In the genomic region with DNA sequence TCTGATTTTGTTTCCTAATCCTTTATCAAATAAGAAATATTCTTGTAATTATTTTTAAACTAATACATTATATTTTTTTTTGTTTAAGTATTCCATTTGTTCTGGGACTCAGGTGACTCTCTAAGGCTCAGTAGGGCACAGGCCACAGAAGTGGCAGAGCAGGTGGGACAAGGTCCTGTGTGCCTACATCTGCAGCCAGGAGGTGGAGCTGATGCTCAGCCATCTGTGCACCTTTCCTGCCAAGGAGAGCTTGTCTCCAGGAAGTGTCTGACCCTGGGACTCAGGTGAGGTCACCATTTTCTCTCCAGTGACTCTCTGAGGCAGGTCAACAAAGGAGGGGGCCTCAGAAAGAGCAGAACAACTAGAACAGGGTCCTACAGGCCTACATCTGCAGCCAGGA, we compare ENCODE assay signal across 15 mouse cellular contexts.
DNase-seq lines count a peak whose midpoint lies in the region; ATAC-seq and TF ChIP-seq lines count a peak whose summit lies in the region.
"Had no signal": no experiment of that assay in that cellular context is flagged by ENCODE, and none has a peak within 500 bp of the region (broad histone marks: within the 10 kb centered on the region; RNA-seq: fewer than 3 reads in every experiment).

No protein-coding gene starts in this region.

- no peak for TF ChIP-seq POLR2A in cerebellum, adult 2 months (IDR thresholded peaks at IDR 0.05; ENCODE audit: borderline replicate concordance, insufficient read depth, low read length)
- TF ChIP-seq POLR2A in kidney, adult 2 months (IDR thresholded peaks at IDR 0.05; ENCODE audit: low read depth, low read length) = no peak

- no peak overlapping the region for H3K4me2 ChIP-seq in midbrain, postnatal 0 days (ENCODE audit: low read depth, low read length, poor library complexity, severe bottlenecking)
- H3K4me2 ChIP-seq: liver, embryonic 15.5 days; midbrain, embryonic 11.5 days had no signal

- no peak overlapping the region for H3K27ac ChIP-seq in cerebellum, adult 2 months (ENCODE audit: insufficient read depth, low read length)
- H3K27ac ChIP-seq in kidney, adult 2 months (ENCODE audit: insufficient read depth, low read depth, low read length) = no peak overlapping the region
- H3K27ac ChIP-seq in midbrain, postnatal 0 days (ENCODE audit: low read depth, low read length) = no peak overlapping the region
- no peak overlapping the region for H3K27ac ChIP-seq in midbrain, embryonic 10.5 days (replicated peaks)
- H3K27ac ChIP-seq: hindbrain, postnatal 0 days; limb, embryonic 10.5 days; liver, embryonic 15.5 days had no signal

- no peaks in the 10 kb centered on the region for H3K9me3 ChIP-seq in midbrain, postnatal 0 days (ENCODE audit: low read length)
- H3K9me3 ChIP-seq in midbrain, embryonic 10.5 days (replicated peaks) = no peaks in the 10 kb centered on the region
- H3K9me3 ChIP-seq: limb, embryonic 10.5 days; liver, embryonic 15.5 days had no signal

- H3K9ac ChIP-seq in midbrain, postnatal 0 days (replicated peaks; ENCODE audit: low read length, poor library complexity, severe bottlenecking) = no peak overlapping the region
- H3K9ac ChIP-seq: liver, embryonic 15.5 days had no signal

- H3K4me1 ChIP-seq in cerebellum, adult 2 months (ENCODE audit: control insufficient read depth, insufficient read depth, low read length) = peaks cover 4% of the 10 kb centered on the region; the same call in 1 of the 2 replicates
- H3K4me1 ChIP-seq in kidney, adult 2 months (ENCODE audit: control insufficient read depth, insufficient read depth, low read length) = no peaks in the 10 kb centered on the region
- no peaks in the 10 kb centered on the region for H3K4me1 ChIP-seq in midbrain, postnatal 0 days (ENCODE audit: insufficient read depth, low read length)
- no peaks in the 10 kb centered on the region for H3K4me1 ChIP-seq in midbrain, embryonic 10.5 days
- H3K4me1 ChIP-seq: limb, embryonic 10.5 days; liver, embryonic 15.5 days had no signal

- H3K36me3 ChIP-seq in kidney, adult 2 months (ENCODE audit: control insufficient read depth, insufficient read depth, low read length) = no peaks in the 10 kb centered on the region
- H3K36me3 ChIP-seq in midbrain, postnatal 0 days (ENCODE audit: insufficient read depth, low read length) = no peaks in the 10 kb centered on the region
- no peaks in the 10 kb centered on the region for H3K36me3 ChIP-seq in midbrain, embryonic 10.5 days
- H3K36me3 ChIP-seq: limb, embryonic 10.5 days; liver, embryonic 15.5 days had no signal

- H3K4me3 ChIP-seq in cerebellum, adult 2 months (replicated peaks; ENCODE audit: insufficient read depth, low read depth, low read length) = no peak overlapping the region
- H3K4me3 ChIP-seq in kidney, adult 2 months (ENCODE audit: insufficient read depth, low read depth, low read length) = no peak overlapping the region
- no peak overlapping the region for H3K4me3 ChIP-seq in midbrain, postnatal 0 days (ENCODE audit: low read depth, low read length)
- H3K4me3 ChIP-seq in midbrain, embryonic 10.5 days = no peak overlapping the region
- H3K4me3 ChIP-seq: limb, embryonic 10.5 days; liver, embryonic 15.5 days had no signal

- ATAC-seq in midbrain, postnatal 0 days (ENCODE audit: low FRiP score) = no peak
- ATAC-seq: hindbrain, postnatal 0 days had no signal

- DNase-seq in cerebellum, adult 2 months = peak; percentile 12 to 15
- DNase-seq in cerebellum, adult 11 months = no peak
- DNase-seq in kidney, adult 9 months = peak; percentile 1
- no peak for DNase-seq in kidney, adult 2 months
- peak; percentile 3 for DNase-seq in midbrain, postnatal 0 days (ENCODE audit: low spot score)
- DNase-seq in midbrain, embryonic 10.5 days (ENCODE audit: low spot score) = no peak
- peak; percentile 9 for DNase-seq in urinary bladder, postnatal 25 days (ENCODE audit: low spot score)
- no peak for DNase-seq in heart, adult 8-10 months (ENCODE audit: low spot score)
- DNase-seq: cerebellum, adult 9-10 months; gastrocnemius, postnatal 36 days; heart, postnatal 14 days had no signal

- TF ChIP-seq CTCF in cerebellum, adult 2 months (IDR thresholded peaks at IDR 0.05; ENCODE audit: borderline replicate concordance, insufficient read depth, low read depth, low read length) = peak; percentile 14; the same call in 1 of the 2 replicates
- no peak; the same call in 1 of the 2 replicates for TF ChIP-seq CTCF in kidney, adult 2 months (conservative IDR thresholded peaks at IDR 0.05; ENCODE audit: insufficient read depth, insufficient read length, low read depth, low read length)
- TF ChIP-seq CTCF in midbrain, postnatal 0 days (IDR thresholded peaks at IDR 0.05) = no peak

- no peaks in the 10 kb centered on the region for H3K27me3 ChIP-seq in cerebellum, adult 2 months (ENCODE audit: control insufficient read depth, insufficient read depth, low read length)
- H3K27me3 ChIP-seq in kidney, adult 2 months (replicated peaks; ENCODE audit: control insufficient read depth, insufficient read depth, low read length) = no peaks in the 10 kb centered on the region
- no peaks in the 10 kb centered on the region for H3K27me3 ChIP-seq in midbrain, postnatal 0 days (ENCODE audit: insufficient read depth, low read length)
- no peaks in the 10 kb centered on the region for H3K27me3 ChIP-seq in midbrain, embryonic 10.5 days (ENCODE audit: low read depth, poor library complexity, severe bottlenecking)
- H3K27me3 ChIP-seq: liver, embryonic 15.5 days had no signal

Comparison
In these comparisons a context has a peak if more than half of its experiments do, and no peak if none do; other contexts are left out.
1. DNase-seq: peak in cerebellum, adult 2 months (2 of 2), kidney, adult 9 months (single experiment), midbrain, postnatal 0 days (single experiment) and urinary bladder, postnatal 25 days (single experiment); none in cerebellum, adult 11 months (single experiment), kidney, adult 2 months (single experiment), midbrain, embryonic 10.5 days (single experiment) and heart, adult 8-10 months (single experiment).